Mouse (Mus musculus) erythroblast, embryonic 14.5 days (primary cell): ENCODE measurements around the gene Hnrnph3.

Experiments
- GATA1 ChIP-seq: IDR thresholded peaks from 2 replicates; pipeline ENCODE4 v1.6.1; 2012; ENCODE audit warnings: low read length, inconsistent platforms, mixed read lengths
- TAL1 ChIP-seq: IDR thresholded peaks from 3 replicates; pipeline ENCODE4 v1.6.1; 2012; ENCODE audit warnings: low read length, inconsistent platforms, mixed read lengths

- TF ChIP-seq GATA1 (no peak), TAL1 (no peak)
Measured at GRCm38 (mm10) chr10:62984495-62984894, 39.5 kb downstream of the Hnrnph3 start.
